In genomic region chr3:145147483-145147882, GRCm38 (mm10) we compare ENCODE assay signal across 17 mouse cellular contexts. TPM values are rescaled to one million over a fixed set of nuclear protein-coding genes. Genes with fewer than 3 reads are reported as not detected.
DNase-seq lines count a peak whose midpoint lies in the region; ATAC-seq and TF ChIP-seq lines count a peak whose summit lies in the region.
"Had no signal": no experiment of that assay in that cellular context is flagged by ENCODE, and none has a peak within 500 bp of the region (broad histone marks: within the 10 kb centered on the region; RNA-seq: fewer than 3 reads in every experiment).

No protein-coding gene starts in this region.

- H3K79me2 ChIP-seq in heart, adult 2 months (replicated peaks; ENCODE audit: control insufficient read depth, insufficient read depth, low read length): no peaks in the 10 kb centered on the region

- H3K4me3 ChIP-seq in heart, adult 2 months: no peak overlapping the region
- H3K4me3 ChIP-seq in lung, embryonic 14.5 days (ENCODE audit: low read depth, low read length): no peak overlapping the region
- H3K4me3 ChIP-seq: embryonic facial prominence, embryonic 13.5 days; forebrain, embryonic 15.5 days; midbrain, embryonic 10.5 days; neural tube, embryonic 12.5 days had no signal

- H3K4me1 ChIP-seq in heart, adult 2 months (ENCODE audit: control insufficient read depth, insufficient read depth, low read length): no peaks in the 10 kb centered on the region
- H3K4me1 ChIP-seq in lung, embryonic 14.5 days (ENCODE audit: insufficient read depth): no peaks in the 10 kb centered on the region
- H3K4me1 ChIP-seq: embryonic facial prominence, embryonic 13.5 days; midbrain, embryonic 10.5 days; neural tube, embryonic 12.5 days had no signal

- H3K36me3 ChIP-seq in heart, adult 2 months (ENCODE audit: control insufficient read depth, insufficient read depth, low read length): no peaks in the 10 kb centered on the region
- peaks cover 21% of the 10 kb centered on the region; the same call in 1 of the 2 replicates for H3K36me3 ChIP-seq in lung, embryonic 14.5 days (ENCODE audit: insufficient read depth)

- peak; percentile 50 for TF ChIP-seq CTCF in heart, adult 2 months (IDR thresholded peaks at IDR 0.05)
- TF ChIP-seq CTCF in lung, embryonic 14.5 days (IDR thresholded peaks at IDR 0.05; ENCODE audit: low read depth): peak; percentile 60

- WGBS in heart, adult 2 months: 77% methylated on average over 2 of the region's 2 CpGs
- WGBS in lung, embryonic 14.5 days: 74% methylated on average over 2 of the region's 2 CpGs

- no peak for DNase-seq in heart, adult 2 months
- DNase-seq in heart, adult 11 months: no peak
- peak; percentile 38 for DNase-seq in lung, embryonic 14.5 days
- no peak for DNase-seq in lung, postnatal 14 days
- DNase-seq in NIH3T3 (ENCODE audit: low read depth): peak; percentile 26
- DNase-seq in kidney, adult 9 months: no peak
- DNase-seq: cerebellum, adult 2 months; heart, adult 18-20 months; heart, postnatal 36 days; left cerebral cortex, postnatal 4 days had no signal

- no peak for ATAC-seq in lung, embryonic 14.5 days (ENCODE audit: insufficient read depth)
- ATAC-seq in granulocyte monocyte progenitor cell, adult 5-6 weeks (replicated peaks; ENCODE audit: poor library complexity, severe bottlenecking): peak; percentile 48; the same call in 1 of the 2 replicates
- ATAC-seq in CD4-positive, CD25-positive, alpha-beta regulatory T cell, adult 4 months: no peak
- ATAC-seq: forebrain, embryonic 15.5 days had no signal

- no peak overlapping the region for H3K9ac ChIP-seq in heart, adult 2 months (ENCODE audit: low read depth, low read length)
- H3K9ac ChIP-seq in lung, embryonic 14.5 days: no peak overlapping the region
- H3K9ac ChIP-seq: embryonic facial prominence, embryonic 13.5 days; forebrain, embryonic 15.5 days; neural tube, embryonic 12.5 days had no signal

- H3K9me3 ChIP-seq in lung, embryonic 14.5 days (ENCODE audit: low read depth, low read length): no peaks in the 10 kb centered on the region
- H3K9me3 ChIP-seq: embryonic facial prominence, embryonic 13.5 days; forebrain, embryonic 15.5 days; midbrain, embryonic 10.5 days; neural tube, embryonic 12.5 days had no signal

- no peak for TF ChIP-seq POLR2A in heart, adult 2 months (IDR thresholded peaks at IDR 0.05; ENCODE audit: insufficient read depth, low read depth, low read length)

- TF ChIP-seq EP300 in heart, adult 2 months (IDR thresholded peaks at IDR 0.05; ENCODE audit: insufficient read depth, low read depth, low read length): no peak

- no peaks in the 10 kb centered on the region for H3K27me3 ChIP-seq in heart, adult 2 months (ENCODE audit: control insufficient read depth, insufficient read depth, low read length)
- H3K27me3 ChIP-seq in lung, embryonic 14.5 days (ENCODE audit: insufficient read depth, low read length): no peaks in the 10 kb centered on the region
- H3K27me3 ChIP-seq: embryonic facial prominence, embryonic 13.5 days; forebrain, embryonic 15.5 days; neural tube, embryonic 12.5 days had no signal

- intact Hi-C loops in heart, adult 2 months (cut with DNase I): no loop called here

- no peak overlapping the region for H3K4me2 ChIP-seq in lung, embryonic 14.5 days
- H3K4me2 ChIP-seq: embryonic facial prominence, embryonic 13.5 days; forebrain, embryonic 15.5 days; neural tube, embryonic 12.5 days had no signal

- H3K27ac ChIP-seq in heart, adult 2 months: no peak overlapping the region
- no peak overlapping the region for H3K27ac ChIP-seq in lung, embryonic 14.5 days (ENCODE audit: low read depth)
- H3K27ac ChIP-seq: embryonic facial prominence, embryonic 13.5 days; forebrain, embryonic 15.5 days; midbrain, embryonic 10.5 days; neural tube, embryonic 12.5 days had no signal

RNA-seq across cellular contexts. Expression of gene Odf2l, which starts 29.1 kb away (rescaled TPM):
- total RNA-seq in heart, adult 2 months (2021): 10 to 100 TPM; 10.1 to 13.2 TPM
- 2.6 and 5.9 TPM in 2 replicates for polyA plus RNA-seq in heart, adult 2 months (2012; rRNA removed)
- polyA plus RNA-seq in lung, embryonic 14.5 days (2014; fragmentation: Nextera tagmentation; extraction: Ambion mirVana): 16.6 and 17.4 TPM in 2 replicates
- 15.6 and 34.5 TPM in 2 replicates for total RNA-seq in granulocyte monocyte progenitor cell, adult 5-6 weeks (2014; fragmentation: Nextera tagmentation)
- total RNA-seq in granulocyte monocyte progenitor cell, adult 5-6 weeks (2017): 28.5 and 43.0 TPM in 2 replicates
- 1 to 10 TPM; 6.3 to 7.1 TPM for polyA plus RNA-seq in CD4-positive, CD25-positive, alpha-beta regulatory T cell, adult 4 months (2017; shearing (Covaris generic))

RNA-seq across cellular contexts. Expression of gene Clca2, which starts 48.2 kb away (rescaled TPM):
- under 1 TPM; 0.10 to 0.11 TPM for total RNA-seq in heart, adult 2 months (2021)
- 0.06 and 0.12 TPM in 2 replicates for polyA plus RNA-seq in heart, adult 2 months (2012; rRNA removed)
- polyA plus RNA-seq in lung, embryonic 14.5 days (2014; fragmentation: Nextera tagmentation; extraction: Ambion mirVana): 0.45 and 0.65 TPM in 2 replicates
- not detected in 2 replicates for total RNA-seq in granulocyte monocyte progenitor cell, adult 5-6 weeks (2014; fragmentation: Nextera tagmentation)
- not detected in 2 replicates for total RNA-seq in granulocyte monocyte progenitor cell, adult 5-6 weeks (2017)
- not detected for polyA plus RNA-seq in CD4-positive, CD25-positive, alpha-beta regulatory T cell, adult 4 months (2017; shearing (Covaris generic))
- total RNA-seq: left cerebral cortex, postnatal 4 days had no signal
- polyA plus RNA-seq: cerebellum, adult 2 months; liver, embryonic 16.5 days had no signal

Comparison
In these comparisons a context has a peak if more than half of its experiments do, and no peak if none do; other contexts are left out.
1. DNase-seq: peak in lung, embryonic 14.5 days (single experiment) and NIH3T3 (single experiment); none in heart, adult 2 months (0 of 2), heart, adult 11 months (single experiment), lung, postnatal 14 days (single experiment) and kidney, adult 9 months (single experiment).